Mouse (Mus musculus): ENCODE measurements around the gene Eea1. TPM values are rescaled to one million over a fixed set of nuclear protein-coding genes. Genes with fewer than 3 reads are reported as not detected.

The Eea1 gene
- 22.1 and 23.8 TPM in 2 replicates for polyA plus RNA-seq (2016; fragmentation: Nextera tagmentation; extraction: Ambion mirVana)

DNA sequence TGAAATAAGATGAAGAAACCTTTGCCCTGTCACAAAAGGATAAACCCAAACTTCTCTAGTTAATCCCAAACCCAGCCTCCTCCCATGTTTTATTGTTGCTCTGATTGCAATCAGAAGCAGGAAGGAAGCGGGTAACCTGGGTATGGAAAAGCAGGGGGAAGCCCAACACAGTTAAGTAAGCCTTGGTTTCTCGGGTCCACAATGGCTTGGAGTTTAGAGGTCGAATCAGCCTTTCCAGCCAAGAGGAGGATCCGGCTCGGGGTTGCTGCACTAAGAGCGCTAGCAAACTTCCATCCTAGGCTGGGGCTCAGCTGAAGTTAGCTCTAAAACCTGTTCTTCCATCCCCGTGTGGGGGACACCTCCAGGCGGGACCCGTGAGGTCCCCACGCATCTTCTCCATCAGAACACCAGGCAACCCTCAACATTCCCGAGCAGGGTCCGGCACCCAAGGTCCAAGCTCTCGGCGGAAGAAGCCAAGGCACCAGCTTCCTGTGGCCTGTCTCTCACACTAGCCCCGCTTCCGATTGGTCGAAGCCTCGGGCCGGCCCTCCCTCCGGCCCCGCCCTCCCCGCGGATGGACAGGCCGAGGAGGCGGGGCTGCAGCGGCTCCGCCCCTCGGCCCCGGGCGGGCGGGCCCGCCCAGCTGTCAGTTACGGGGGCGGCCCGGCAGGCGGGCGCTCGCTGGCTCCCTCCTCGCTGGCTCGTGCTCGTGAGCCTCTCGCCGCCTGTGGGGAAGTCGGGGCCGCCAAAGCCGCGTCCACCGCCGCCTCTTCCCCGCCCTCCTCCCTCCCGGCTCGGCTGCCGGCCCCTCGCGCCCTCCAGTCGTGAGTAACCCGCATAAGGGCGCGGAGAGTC is at the start of gene Eea1:
TSS of gene Eea1 (plus strand) at position 605 of the 855 bp plus-strand sequence.
- under 1% methylated on average over 58 of the region's 59 CpGs for WGBS
- no peaks in the 10 kb centered on the region; the same call in 1 of the 2 replicates for H3K36me3 ChIP-seq
- peak; percentile 99 for ATAC-seq (ENCODE audit: insufficient number of reproducible peaks, low FRiP score)

DNA sequence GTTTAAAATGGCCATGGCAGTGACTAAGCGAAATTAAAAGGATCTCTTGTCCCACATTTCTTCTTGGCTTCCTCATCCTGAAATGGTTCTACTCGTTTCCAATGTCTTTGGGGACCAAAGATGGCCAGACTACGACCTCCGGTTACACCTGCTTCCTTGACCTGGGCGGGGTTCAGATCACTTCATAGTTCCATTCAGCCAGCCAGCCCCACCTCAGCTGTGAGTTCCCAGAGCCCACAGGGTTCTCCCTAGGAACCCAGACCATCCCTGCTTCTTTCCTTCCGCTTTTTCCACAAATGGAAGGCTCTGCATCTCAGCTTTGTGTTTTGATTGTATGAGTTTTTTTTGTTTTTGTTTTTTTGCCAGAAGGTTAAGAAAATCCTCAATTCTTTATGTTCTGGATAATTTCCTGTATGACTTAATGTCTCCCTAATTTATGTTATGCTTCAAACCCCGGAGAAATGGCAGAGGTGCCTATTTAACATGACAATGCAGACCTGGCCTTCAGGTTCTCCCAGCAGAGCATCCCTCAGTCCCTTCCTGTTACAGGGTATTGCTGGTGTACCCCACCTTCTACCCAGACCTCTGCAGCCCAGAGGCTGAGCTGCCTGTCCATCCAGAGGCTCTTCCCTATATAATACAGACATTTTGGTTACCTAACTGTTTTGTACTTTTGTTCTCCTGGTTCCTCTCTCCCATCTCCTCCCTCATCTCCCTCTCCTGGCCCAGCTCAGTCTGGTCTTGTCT is 49.1 kb upstream of the Eea1 start:
- Histone ChIP-seq H3K27me3 (replicated peaks) (no peaks in the 10 kb centered on the region), H3K9me3 (replicated peaks) (no peaks in the 10 kb centered on the region), H3K36me3 (no peaks in the 10 kb centered on the region), H3K9ac (no peak overlapping the region), H3K4me1 (replicated peaks) (0 out of 2 replicates have a peak, but pooled peaks cover 3% of the 10 kb centered on the region), H3K27ac (ENCODE audit: poor library complexity, severe bottlenecking) (no peak overlapping the region), H3K4me3 (no peak overlapping the region), H3K4me2 (no peak overlapping the region)
- WGBS: 72% methylated on average over 7 of the region's 7 CpGs
- ATAC-seq (ENCODE audit: insufficient number of reproducible peaks, low FRiP score): no peak

More for the DNA sequence above, at the start of gene Eea1:
- Histone ChIP-seq H3K9ac (peak within 1 kb of the TSS; percentile 91), H3K27ac (ENCODE audit: poor library complexity, severe bottlenecking) (peak within 1 kb of the TSS; percentile 95), H3K4me3 (peak within 1 kb of the TSS; percentile 89), H3K4me1 (replicated peaks) (peaks cover 15% of the 10 kb centered on the region), H3K4me2 (peak within 1 kb of the TSS; percentile 76), H3K27me3 (replicated peaks) (no peaks in the 10 kb centered on the region), H3K9me3 (replicated peaks) (no peaks in the 10 kb centered on the region)

DNA sequence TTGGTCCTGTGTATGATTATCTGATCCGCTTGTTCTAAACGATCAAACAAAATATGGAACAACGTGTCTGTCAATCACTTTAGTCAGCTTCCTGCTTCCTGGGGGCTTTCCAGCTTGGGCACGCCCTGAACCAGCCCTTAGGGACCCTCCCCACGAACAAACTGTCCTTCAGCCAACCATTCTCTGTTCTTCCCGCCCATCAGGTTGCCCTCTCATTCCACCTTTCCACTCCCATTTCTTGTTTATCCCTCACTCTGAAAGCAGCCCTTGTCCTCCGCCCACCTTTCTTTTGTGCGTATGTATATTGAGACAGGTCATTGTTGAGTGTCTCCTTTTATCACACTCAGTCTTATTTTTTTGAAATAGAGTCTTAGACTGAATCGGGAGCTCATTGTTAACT is 48.3 kb upstream of the Eea1 start:
- no peak for ATAC-seq (ENCODE audit: insufficient number of reproducible peaks, low FRiP score)
- Histone ChIP-seq H3K36me3 (no peaks in the 10 kb centered on the region), H3K9ac (no peak overlapping the region), H3K4me3 (no peak overlapping the region), H3K27ac (ENCODE audit: poor library complexity, severe bottlenecking) (no peak overlapping the region), H3K9me3 (replicated peaks) (no peaks in the 10 kb centered on the region), H3K4me1 (replicated peaks) (0 out of 2 replicates have a peak, but pooled peaks cover 3% of the 10 kb centered on the region), H3K27me3 (replicated peaks) (no peaks in the 10 kb centered on the region), H3K4me2 (no peak overlapping the region)
- WGBS: 80% methylated on average over 9 of the region's 9 CpGs

DNA sequence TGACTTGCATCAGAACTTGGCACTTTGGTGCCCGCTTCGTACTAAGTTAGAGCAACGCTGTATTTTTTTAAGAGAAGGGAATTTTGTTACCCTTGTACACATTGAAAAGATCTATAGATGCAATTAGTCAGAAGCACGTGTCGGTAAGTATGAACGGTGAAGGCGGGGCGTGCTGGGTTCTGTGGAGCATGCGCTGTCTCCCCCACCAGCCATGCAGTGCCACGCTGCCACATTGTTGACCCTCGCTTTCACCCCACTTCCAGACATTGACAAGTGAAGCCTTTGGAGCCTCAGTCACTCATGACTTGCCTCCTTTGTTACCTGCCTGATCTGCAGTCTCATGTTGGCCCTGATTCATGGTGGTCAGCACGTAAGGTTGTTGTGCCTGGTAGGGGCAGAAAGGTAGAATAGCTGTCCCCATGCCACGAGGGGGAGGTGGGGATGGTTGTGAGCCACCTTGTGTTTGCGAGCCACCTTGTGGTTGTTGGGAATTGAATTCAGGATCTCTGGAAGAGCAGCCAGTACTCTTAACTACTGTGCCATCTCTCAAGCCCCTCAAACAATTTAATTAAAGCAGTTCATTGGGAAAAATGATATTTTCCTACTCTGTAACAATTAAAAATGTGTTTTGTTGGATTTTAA is 47.0 kb upstream of the Eea1 start:
- H3K9ac ChIP-seq: no peak overlapping the region
- H3K27me3 ChIP-seq (replicated peaks): no peaks in the 10 kb centered on the region
- no peak overlapping the region for H3K4me2 ChIP-seq
- no peak for ATAC-seq (ENCODE audit: insufficient number of reproducible peaks, low FRiP score)
- no peaks in the 10 kb centered on the region for H3K36me3 ChIP-seq
- no peaks in the 10 kb centered on the region for H3K9me3 ChIP-seq (replicated peaks)
- no peak overlapping the region for H3K27ac ChIP-seq (ENCODE audit: poor library complexity, severe bottlenecking)
- no peak overlapping the region for H3K4me3 ChIP-seq
- H3K4me1 ChIP-seq (replicated peaks): 0 out of 2 replicates have a peak, but pooled peaks cover 3% of the 10 kb centered on the region
- WGBS: 86% methylated on average over 14 of the region's 14 CpGs

DNA sequence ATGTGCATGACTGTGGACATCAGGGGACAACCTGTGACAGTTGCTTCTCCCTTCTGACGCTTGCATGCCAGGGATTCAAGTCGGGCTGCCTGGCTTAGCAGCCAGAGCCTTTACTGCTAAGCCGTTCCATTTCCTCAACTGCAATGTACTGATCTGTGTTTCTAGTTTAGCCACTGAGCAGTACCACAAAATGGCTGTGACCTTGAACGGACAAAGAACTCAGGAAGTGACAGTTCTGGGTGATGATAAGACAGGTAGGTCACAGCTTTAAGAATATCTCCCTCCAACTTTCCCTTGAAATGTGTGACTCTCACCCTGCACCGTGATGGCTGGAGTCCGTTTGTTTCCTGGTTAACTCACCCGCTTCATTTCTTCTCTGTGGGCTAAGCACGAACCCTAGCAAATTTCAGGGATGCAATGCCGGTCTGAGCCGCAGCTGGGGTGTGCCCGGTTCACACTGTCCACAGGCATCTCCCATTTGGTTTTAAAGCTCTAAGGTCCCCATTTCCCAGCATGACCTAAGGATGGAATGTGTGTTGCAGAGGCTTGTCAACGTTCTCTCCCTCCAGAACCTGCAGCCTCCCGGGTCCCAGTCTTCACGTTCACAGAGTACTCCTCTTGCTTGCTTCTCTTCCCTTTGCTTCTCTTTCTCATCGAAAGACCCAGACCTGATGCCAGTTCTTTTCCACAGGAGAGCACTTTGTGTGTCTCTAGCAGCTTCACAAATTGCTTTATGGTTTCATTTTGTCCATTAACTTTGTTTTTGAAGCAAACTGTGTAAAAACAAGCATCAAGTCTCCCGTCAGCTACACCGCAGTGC is 46.2 kb upstream of the Eea1 start:
- peak overlapping the region; percentile 70 for H3K4me2 ChIP-seq
- 0 out of 2 replicates have a peak, but pooled peaks cover 3% of the 10 kb centered on the region for H3K4me1 ChIP-seq (replicated peaks)
- peak overlapping the region; percentile 42 for H3K4me3 ChIP-seq
- no peaks in the 10 kb centered on the region for H3K9me3 ChIP-seq (replicated peaks)
- H3K36me3 ChIP-seq: no peaks in the 10 kb centered on the region
- no peak for ATAC-seq (ENCODE audit: insufficient number of reproducible peaks, low FRiP score)
- 18% methylated on average over 17 of the region's 17 CpGs for WGBS
- H3K27me3 ChIP-seq (replicated peaks): no peaks in the 10 kb centered on the region
- H3K9ac ChIP-seq: peak overlapping the region; percentile 57
- no peak overlapping the region for H3K27ac ChIP-seq (ENCODE audit: poor library complexity, severe bottlenecking)

DNA sequence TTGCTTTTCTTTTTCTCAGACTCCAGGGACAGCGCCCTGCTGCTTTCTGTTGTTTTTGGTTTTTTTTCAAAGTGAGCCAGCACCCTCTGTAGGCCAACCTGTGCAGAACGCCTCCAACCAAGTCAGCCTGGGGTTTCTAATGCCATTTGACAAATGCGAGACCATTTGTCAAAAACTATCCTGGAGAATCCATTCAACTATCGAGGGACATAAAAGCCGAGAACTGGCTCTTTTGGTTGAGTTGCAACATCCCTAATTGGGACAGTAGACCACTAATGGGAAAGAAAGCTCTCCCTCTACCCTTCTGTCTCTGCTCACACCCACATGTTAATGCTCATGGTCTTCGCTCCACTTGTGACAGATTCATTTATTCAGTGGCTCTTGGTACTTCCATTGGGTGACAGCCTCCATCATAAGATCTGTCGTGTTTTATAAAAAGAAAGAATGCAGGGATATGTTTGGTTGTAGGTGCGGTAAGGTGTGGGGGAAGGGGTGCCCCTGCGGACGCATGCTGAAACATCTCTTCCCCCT is 45.5 kb upstream of the Eea1 start:
- ATAC-seq (ENCODE audit: insufficient number of reproducible peaks, low FRiP score): peak; percentile 66
- peak overlapping the region; percentile 42 for H3K4me3 ChIP-seq
- H3K4me2 ChIP-seq: peak overlapping the region; percentile 70
- H3K4me1 ChIP-seq (replicated peaks): 0 out of 2 replicates have a peak, but pooled peaks cover 3% of the 10 kb centered on the region
- no peak overlapping the region for H3K27ac ChIP-seq (ENCODE audit: poor library complexity, severe bottlenecking)
- WGBS: 37% methylated on average over 10 of the region's 10 CpGs
- H3K9me3 ChIP-seq (replicated peaks): no peaks in the 10 kb centered on the region
- H3K36me3 ChIP-seq: no peaks in the 10 kb centered on the region
- no peaks in the 10 kb centered on the region for H3K27me3 ChIP-seq (replicated peaks)
- no peak overlapping the region for H3K9ac ChIP-seq

DNA sequence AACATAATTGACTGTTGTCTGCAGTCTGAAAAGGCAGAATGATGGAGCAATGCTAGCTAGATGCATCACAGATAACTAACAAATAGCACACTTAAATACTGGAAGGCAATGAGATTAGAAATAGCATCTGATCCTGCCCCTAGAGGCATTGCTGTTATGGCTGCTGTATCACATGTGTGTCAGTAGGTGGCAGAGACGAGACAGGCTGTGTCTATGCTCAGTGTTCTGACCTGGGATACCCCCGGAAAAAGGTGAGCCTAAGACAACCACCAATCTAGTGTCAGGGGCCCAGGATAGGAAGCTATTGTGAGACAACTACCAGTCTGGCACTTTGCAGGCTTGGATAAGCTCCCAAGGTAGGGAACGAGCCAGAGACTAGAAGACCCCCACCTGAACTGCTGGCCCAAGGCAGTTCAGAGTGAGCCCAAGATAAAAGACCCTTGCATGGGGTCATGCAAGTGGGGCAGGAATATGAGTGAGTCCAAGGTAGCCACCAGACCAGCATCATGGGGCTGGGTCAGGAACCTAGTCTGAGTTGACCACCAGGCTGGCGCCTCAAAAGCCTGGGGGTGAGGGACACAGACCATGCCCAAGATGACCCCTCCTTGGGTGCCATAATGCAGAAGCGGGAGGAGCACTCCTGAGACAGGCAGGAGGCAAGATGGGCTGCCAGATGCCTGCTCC is 41.8 kb upstream of the Eea1 start:
- H3K4me1 ChIP-seq (replicated peaks): 0 out of 2 replicates have a peak, but pooled peaks cover 3% of the 10 kb centered on the region
- no peak overlapping the region for H3K9ac ChIP-seq
- H3K4me3 ChIP-seq: no peak overlapping the region
- H3K27me3 ChIP-seq (replicated peaks): no peaks in the 10 kb centered on the region
- no peak; the same call in 1 of the 2 replicates for ATAC-seq (ENCODE audit: insufficient number of reproducible peaks, low FRiP score)
- WGBS: 58% methylated on average over 5 of the region's 5 CpGs
- H3K36me3 ChIP-seq: no peaks in the 10 kb centered on the region
- no peak overlapping the region for H3K4me2 ChIP-seq
- H3K27ac ChIP-seq (ENCODE audit: poor library complexity, severe bottlenecking): no peak overlapping the region
- H3K9me3 ChIP-seq (replicated peaks): no peaks in the 10 kb centered on the region

DNA sequence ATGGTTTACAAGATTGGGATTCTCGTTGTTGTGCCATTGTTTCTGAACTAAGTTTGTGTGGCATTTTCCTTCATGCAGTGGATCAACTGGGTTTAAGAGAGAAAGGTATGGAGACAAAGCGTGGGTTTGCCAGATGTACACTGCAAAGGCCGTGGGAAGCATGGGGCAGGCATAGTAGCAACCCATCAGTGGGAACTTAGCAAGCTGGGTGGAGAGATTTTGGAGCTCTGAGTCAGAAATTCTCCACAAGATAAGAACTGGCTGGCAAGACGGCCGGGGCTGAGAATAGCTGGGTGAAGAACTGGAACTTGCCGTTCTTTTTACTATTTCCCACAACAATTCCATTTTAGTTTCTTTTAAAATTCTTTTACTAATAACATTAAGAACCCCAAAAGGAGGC is 35.8 kb upstream of the Eea1 start:
- Histone ChIP-seq H3K36me3 (no peaks in the 10 kb centered on the region), H3K4me3 (no peak overlapping the region), H3K27ac (ENCODE audit: poor library complexity, severe bottlenecking) (no peak overlapping the region), H3K9me3 (replicated peaks) (no peaks in the 10 kb centered on the region), H3K9ac (no peak overlapping the region), H3K4me1 (replicated peaks) (0 out of 2 replicates have a peak, but pooled peaks cover 7% of the 10 kb centered on the region), H3K27me3 (replicated peaks) (no peaks in the 10 kb centered on the region), H3K4me2 (no peak overlapping the region)
- 40% methylated on average over 6 of the region's 6 CpGs for WGBS
- no peak for ATAC-seq (ENCODE audit: insufficient number of reproducible peaks, low FRiP score)

DNA sequence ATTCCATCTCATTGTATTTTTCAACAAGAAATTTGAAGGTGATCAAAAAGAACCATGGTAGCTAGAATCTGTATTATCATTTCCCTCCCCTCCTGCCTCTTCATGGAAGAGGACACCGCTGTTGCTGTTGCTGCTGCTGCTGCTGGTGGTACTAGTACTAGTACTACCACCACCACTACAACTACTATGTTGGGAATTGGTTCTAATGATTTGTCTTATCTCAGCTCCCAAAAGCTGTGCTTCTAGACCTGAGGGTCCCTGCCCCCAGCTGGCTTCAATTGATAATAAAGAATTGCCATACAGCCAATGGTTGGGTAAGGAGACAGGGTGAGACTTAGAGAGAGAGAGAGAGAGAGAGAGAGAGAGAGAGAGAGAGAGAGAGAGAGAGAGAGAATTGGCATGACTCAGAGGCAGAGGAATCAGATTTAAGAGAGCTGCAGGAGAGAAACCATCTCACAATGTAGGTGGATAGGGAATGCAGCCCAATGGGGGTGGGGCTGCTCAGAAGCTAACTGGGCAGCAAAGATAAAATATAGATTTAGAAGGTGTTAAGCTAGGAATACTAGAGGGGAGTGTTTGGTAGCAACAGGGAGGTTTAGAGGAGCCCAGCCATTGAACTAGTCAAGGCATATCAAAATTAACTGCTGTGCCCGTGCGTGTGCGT is 31.1 kb upstream of the Eea1 start:
- H3K4me1 ChIP-seq (replicated peaks): 0 out of 2 replicates have a peak, but pooled peaks cover 7% of the 10 kb centered on the region
- ATAC-seq (ENCODE audit: insufficient number of reproducible peaks, low FRiP score): no peak
- no peaks in the 10 kb centered on the region for H3K9me3 ChIP-seq (replicated peaks)
- no peak overlapping the region for H3K27ac ChIP-seq (ENCODE audit: poor library complexity, severe bottlenecking)
- no peaks in the 10 kb centered on the region for H3K36me3 ChIP-seq
- H3K27me3 ChIP-seq (replicated peaks): no peaks in the 10 kb centered on the region
- 87% methylated on average over 4 of the region's 4 CpGs for WGBS
- no peak overlapping the region for H3K4me2 ChIP-seq
- no peak overlapping the region for H3K4me3 ChIP-seq
- no peak overlapping the region for H3K9ac ChIP-seq

Data from heart, embryonic 12.5 days (tissue).